Mouse (Mus musculus): ENCODE measurements around the gene Rab33b.

Gene Rab33b

GRCm38 (mm10) chr3:51511983-51512382 is 28.3 kb downstream of the Rab33b start:
- DNase-seq (ENCODE audit: low read depth, low spot score): no peak

GRCm38 (mm10) chr3:51517467-51517866 is 33.7 kb downstream of the Rab33b start:
- DNase-seq (ENCODE audit: low read depth, low spot score): no peak

- no peak for DNase-seq (ENCODE audit: low read depth, low spot score)
Measured at GRCm38 (mm10) chr3:51517878-51518762, 34.4 kb downstream of the Rab33b start.

- no peak for DNase-seq (ENCODE audit: low read depth, low spot score)
Measured at GRCm38 (mm10) chr3:51518763-51519121, 35.0 kb downstream of the Rab33b start.

GRCm38 (mm10) chr3:51521262-51521661 is 37.5 kb downstream of the Rab33b start:
- DNase-seq (ENCODE audit: low read depth, low spot score): no peak

GRCm38 (mm10) chr3:51525186-51525785 is 41.6 kb downstream of the Rab33b start:
- DNase-seq (ENCODE audit: low read depth, low spot score): no peak

- DNase-seq (ENCODE audit: low read depth, low spot score): no peak
Measured at GRCm38 (mm10) chr3:51526891-51527290, 43.2 kb downstream of the Rab33b start.

- no peak for DNase-seq (ENCODE audit: low read depth, low spot score)
Measured at GRCm38 (mm10) chr3:51531473-51532281, 48.0 kb downstream of the Rab33b start.

- no peak for DNase-seq (ENCODE audit: low read depth, low spot score)
Measured at GRCm38 (mm10) chr3:51532282-51532620, 48.5 kb downstream of the Rab33b start.

GRCm38 (mm10) chr3:51533573-51533972 is 49.9 kb downstream of the Rab33b start:
- DNase-seq (ENCODE audit: low read depth, low spot score): no peak

- DNase-seq (ENCODE audit: low read depth, low spot score): no peak
Measured at GRCm38 (mm10) chr3:51534013-51534412, 50.3 kb downstream of the Rab33b start.

- DNase-seq (ENCODE audit: low read depth, low spot score): peak; percentile 88
Measured at GRCm38 (mm10) chr3:51539567-51540408, 56.1 kb downstream of the Rab33b start.

- DNase-seq (ENCODE audit: low read depth, low spot score): no peak
Measured at GRCm38 (mm10) chr3:51540659-51541058, 56.9 kb downstream of the Rab33b start.

GRCm38 (mm10) chr3:51544442-51545128 is 60.9 kb downstream of the Rab33b start:
- no peak for DNase-seq (ENCODE audit: low read depth, low spot score)

All from CD4-positive, CD25-positive, alpha-beta regulatory T cell, adult 2 months (primary cell).